16 mouse cellular contexts compared by ENCODE assay signal in genomic region chr3:100734482-100735154, GRCm38 (mm10). TPM values are rescaled to one million over a fixed set of nuclear protein-coding genes. Genes with fewer than 3 reads are reported as not detected.
A peak's percentile ranks its signal among the peaks of the same experiment; 100 is the strongest.
DNase-seq lines count a peak whose midpoint lies in the region; ATAC-seq lines count a peak whose summit lies in the region.
"Had no signal": no experiment of that assay in that cellular context is flagged by ENCODE, and none has a peak within 500 bp of the region (broad histone marks: within the 10 kb centered on the region; RNA-seq: fewer than 3 reads in every experiment).

No protein-coding gene starts in this region.

- peak; percentile 17 to 31 for DNase-seq in adrenal gland, postnatal 36 days
- no peak for DNase-seq in adrenal gland, adult 8-10 months
- peak; percentile 35 for DNase-seq in A20 (ENCODE audit: low read depth, low spot score)
- no peak for DNase-seq in embryo, embryonic 10 days (ENCODE audit: low spot score)
- DNase-seq in lung, postnatal 10 days: no peak
- DNase-seq in ovary, postnatal 14 days (ENCODE audit: low spot score): no peak
- DNase-seq: adrenal gland, postnatal 10 days; cerebellum, adult 9-10 months; kidney, postnatal 25 days; thymus, adult 18-20 months had no signal

- peak; percentile 82 for ATAC-seq in granulocyte monocyte progenitor cell, adult 5-6 weeks (replicated peaks; ENCODE audit: poor library complexity, severe bottlenecking)
- 0 out of 2 replicates have a peak, but pooled peaks have one; percentile 14 for ATAC-seq in megakaryocyte-erythroid progenitor cell, adult 5-6 weeks (replicated peaks; ENCODE audit: low FRiP score, low TSS enrichment, poor library complexity, severe bottlenecking)
- ATAC-seq: CD4-positive, CD25-positive, alpha-beta regulatory T cell, adult 4 months; forebrain, embryonic 13.5 days; intestine, postnatal 0 days; Patski had no signal

RNA-seq across cellular contexts. Expression of gene Man1a2, which starts 49.3 kb away (rescaled TPM):
- total RNA-seq in adrenal gland, postnatal 36 days (2021): 100 to 1,000 TPM in 1 of 2 experiments, 10 to 100 TPM in 1; 94.9 to 126 TPM
- total RNA-seq in adrenal gland, adult 8-10 months (2022): 100 to 1,000 TPM in 3 of 4 experiments, 10 to 100 TPM in 1; 99.9 to 119 (median 108) TPM
- total RNA-seq in granulocyte monocyte progenitor cell, adult 5-6 weeks (2014; fragmentation: Nextera tagmentation): 15.2 and 17.7 TPM in 2 replicates
- total RNA-seq in granulocyte monocyte progenitor cell, adult 5-6 weeks (2017): 64.0 and 68.5 TPM in 2 replicates
- 23.6 and 24.6 TPM in 2 replicates for total RNA-seq in megakaryocyte-erythroid progenitor cell, adult 5-6 weeks (2014; fragmentation: Nextera tagmentation)
- 50.7 and 115 TPM in 2 replicates for total RNA-seq in megakaryocyte-erythroid progenitor cell, adult 5-6 weeks (2017)

Comparison
In these comparisons a context has a peak if more than half of its experiments do, and no peak if none do; other contexts are left out.
1. DNase-seq: peak in adrenal gland, postnatal 36 days (2 of 2) and A20 (single experiment); none in adrenal gland, adult 8-10 months (single experiment), embryo, embryonic 10 days (single experiment), lung, postnatal 10 days (single experiment) and ovary, postnatal 14 days (single experiment).